Mouse (Mus musculus) CH12.LX (cell line): ENCODE data around the gene Sorbs2. TPM values are rescaled to one million over a fixed set of nuclear protein-coding genes. Genes with fewer than 3 reads are reported as not detected.

ENCODE experiments used
- DNase-seq: peaks from one replicate; pipeline ENCODE4 v3.0.0-alpha.2; 2013; ENCODE audit errors: extremely low read depth
- H3K27ac ChIP-seq: 2 replicates; pipeline ENCODE4 v1.5.1; 2012; ENCODE audit warnings: low read depth, mild to moderate bottlenecking, control low read depth, moderate library complexity; ENCODE audit not compliant: insufficient read depth
- H3K27me3 ChIP-seq: replicated peaks from 2 replicates; pipeline ENCODE3; 2012; ENCODE audit warnings: inconsistent platforms
- H3K36me3 ChIP-seq, 2 experiments: replicated peaks in 1 of 2; 2 replicates each; pipeline versions ENCODE3 to v1.6.1; 2012; ENCODE audit warnings: inconsistent platforms in 1 of 2, low read length in 1 of 2, mild to moderate bottlenecking in 1 of 2, mixed read lengths in 1 of 2, moderate library complexity in 1 of 2; ENCODE audit not compliant: control insufficient read depth in 1 of 2, insufficient read depth in 1 of 2
- H3K4me1 ChIP-seq, 2 experiments: 2 replicates each; pipeline ENCODE4 v1.6.1; 2012; ENCODE audit warnings: inconsistent platforms in 1 of 2, moderate library complexity in 1 of 2; ENCODE audit not compliant: insufficient read depth in 2 of 2, control insufficient read depth in 1 of 2
- H3K4me2 ChIP-seq: 2 replicates; pipeline ENCODE4 v1.6.1; 2012; ENCODE audit warnings: low read depth, mild to moderate bottlenecking, control low read depth; ENCODE audit not compliant: poor library complexity, insufficient read depth, severe bottlenecking
- H3K4me3 ChIP-seq, 3 experiments: fragments of 150-350 bp in 1 of 3; sonication (generic) in 1 of 3; replicated peaks in 1 of 3; 2 replicates each; pipeline versions ENCODE3 to v1.5.1; 2011 to 2012; ENCODE audit warnings: low read depth in 2 of 3, low read length in 2 of 3, mild to moderate bottlenecking in 2 of 3, moderate library complexity in 2 of 3, control low read depth in 1 of 3, improper control_type of control experiment in 1 of 3, inconsistent platforms in 1 of 3, mixed read lengths in 1 of 3; ENCODE audit not compliant: poor library complexity in 1 of 3
- H3K79me2 ChIP-seq: replicated peaks from 2 replicates; pipeline ENCODE4 v1.6.1; 2012; ENCODE audit warnings: mild to moderate bottlenecking, moderate library complexity; ENCODE audit not compliant: control insufficient read depth, poor library complexity, insufficient read depth, severe bottlenecking; ENCODE audit errors: extremely low read depth
- H3K9ac ChIP-seq: 2 replicates; pipeline ENCODE4 v1.6.1; 2012; ENCODE audit warnings: low read depth, mild to moderate bottlenecking, control low read depth, moderate library complexity; ENCODE audit not compliant: insufficient read depth
- H3K9me3 ChIP-seq: replicated peaks from 2 replicates; pipeline ENCODE3; 2012; ENCODE audit warnings: low read length, inconsistent platforms, mixed read lengths
- BHLHE40 ChIP-seq: IDR thresholded peaks from 2 replicates; pipeline ENCODE4 v1.6.1; 2011; ENCODE audit warnings: mild to moderate bottlenecking, low read depth, low read length, improper control_type of control experiment
- CHD2 ChIP-seq: IDR thresholded peaks from 2 replicates; pipeline ENCODE4 v1.6.1; 2011; ENCODE audit warnings: low read length, improper control_type of control experiment
- CTCF ChIP-seq, 2 experiments: IDR thresholded peaks in 1 of 2; conservative IDR thresholded peaks in 1 of 2; 2 replicates each; pipeline ENCODE4 v1.5.1; 2011 to 2012; ENCODE audit warnings: low read depth in 2 of 2, low read length in 2 of 2, improper control_type of control experiment in 1 of 2, inconsistent platforms in 1 of 2, mild to moderate bottlenecking in 1 of 2, moderate library complexity in 1 of 2
- E2F4 ChIP-seq: IDR thresholded peaks from 2 replicates; pipeline ENCODE4 v1.6.1; 2011; ENCODE audit warnings: low read depth, low read length, improper control_type of control experiment; ENCODE audit not compliant: insufficient replicate concordance
- ELF1 ChIP-seq: IDR thresholded peaks from 2 replicates; pipeline ENCODE4 v1.6.1; 2014; ENCODE audit warnings: low read depth, mild to moderate bottlenecking, inconsistent platforms, low read length, improper control_type of control experiment
- ETS1 ChIP-seq: conservative IDR thresholded peaks from 2 replicates; pipeline ENCODE4 v1.6.1; 2012; ENCODE audit warnings: low read depth, mild to moderate bottlenecking, inconsistent platforms, low read length, improper control_type of control experiment, moderate library complexity
- GABPA ChIP-seq: IDR thresholded peaks from 2 replicates; pipeline ENCODE4 v1.6.1; 2012; ENCODE audit warnings: low read depth, low read length, improper control_type of control experiment, inconsistent platforms; ENCODE audit not compliant: insufficient replicate concordance
- HCFC1 ChIP-seq: IDR thresholded peaks from 2 replicates; pipeline ENCODE4 v1.6.1; 2012; ENCODE audit warnings: low read depth, mild to moderate bottlenecking, inconsistent platforms, low read length, improper control_type of control experiment
- IRF4 ChIP-seq: IDR thresholded peaks from 2 replicates; pipeline ENCODE4 v1.6.1; 2014; ENCODE audit warnings: low read depth, mild to moderate bottlenecking, inconsistent platforms, low read length, improper control_type of control experiment
- KAT2A ChIP-seq: IDR thresholded peaks from 2 replicates; pipeline ENCODE4 v1.6.1; 2012; ENCODE audit warnings: low read length, improper control_type of control experiment, inconsistent platforms; ENCODE audit not compliant: insufficient replicate concordance
- MAFK ChIP-seq: IDR thresholded peaks from 2 replicates; pipeline ENCODE4 v1.6.1; 2011; ENCODE audit warnings: low read length, improper control_type of control experiment; ENCODE audit not compliant: insufficient replicate concordance
- MAX ChIP-seq: IDR thresholded peaks from 2 replicates; pipeline ENCODE4 v1.6.1; 2011; ENCODE audit warnings: low read length, improper control_type of control experiment
- MEF2A ChIP-seq: IDR thresholded peaks from 2 replicates; pipeline ENCODE4 v1.6.1; 2014; ENCODE audit warnings: low read depth, mild to moderate bottlenecking, inconsistent platforms, low read length, improper control_type of control experiment, borderline replicate concordance
- NELFE ChIP-seq: IDR thresholded peaks from 2 replicates; pipeline ENCODE4 v1.6.1; 2011; ENCODE audit warnings: low read depth, low read length, improper control_type of control experiment
- NRF1 ChIP-seq: IDR thresholded peaks from 2 replicates; pipeline ENCODE4 v1.6.1; 2014; ENCODE audit warnings: low read depth, mild to moderate bottlenecking, inconsistent platforms, low read length, improper control_type of control experiment, moderate library complexity
- RAD21 ChIP-seq: IDR thresholded peaks from 2 replicates; pipeline ENCODE4 v1.6.1; 2011; ENCODE audit warnings: low read depth, mild to moderate bottlenecking, low read length, improper control_type of control experiment, moderate library complexity
- RCOR1 ChIP-seq: conservative IDR thresholded peaks from 2 replicates; pipeline ENCODE4 v1.6.1; 2012; ENCODE audit warnings: low read depth, mild to moderate bottlenecking, inconsistent platforms, low read length, improper control_type of control experiment
- SMC3 ChIP-seq: IDR thresholded peaks from 2 replicates; pipeline ENCODE4 v1.6.1; 2011; ENCODE audit warnings: low read depth, low read length, improper control_type of control experiment
- TBP ChIP-seq: conservative IDR thresholded peaks from 2 replicates; pipeline ENCODE4 v1.6.1; 2011; ENCODE audit warnings: low read depth, low read length, improper control_type of control experiment
- TCF12 ChIP-seq: IDR thresholded peaks from 2 replicates; pipeline ENCODE4 v1.6.1; 2014; ENCODE audit warnings: low read depth, mild to moderate bottlenecking, inconsistent platforms, low read length, improper control_type of control experiment
- USF2 ChIP-seq: conservative IDR thresholded peaks from 2 replicates; pipeline ENCODE4 v1.6.1; 2011; ENCODE audit warnings: low read depth, low read length, improper control_type of control experiment
- ZC3H11A ChIP-seq: IDR thresholded peaks from 2 replicates; pipeline ENCODE4 v1.6.1; 2012; ENCODE audit warnings: low read depth, mild to moderate bottlenecking, inconsistent platforms, low read length, improper control_type of control experiment
- ZKSCAN1 ChIP-seq: IDR thresholded peaks from 2 replicates; pipeline ENCODE4 v1.6.1; 2012; ENCODE audit warnings: low read depth, inconsistent platforms, low read length, improper control_type of control experiment, borderline replicate concordance
- dilution Hi-C: fragments of 300-500 bp; cut with MboI; formaldehyde crosslinking; loops from 2 replicates; pipeline ENCODE4 v1.14.3; 2020; ENCODE audit warnings: low sequenced_read_pairs; ENCODE audit not compliant: extremely low pct_unique_long_range_greater_than_20kb, extremely low pct_ligation_motif_present
- in situ Hi-C: fragments of 300-500 bp; cut with MboI; formaldehyde crosslinking; loops from 3 replicates; pipeline ENCODE4 v1.14.3; 2019; ENCODE audit warnings: low sequenced_read_pairs, low pct_ligation_motif_present, low pct_unique_long_range_greater_than_20kb, mixed read lengths
- polyA plus RNA-seq: library from polyadenylated mRNA; unstranded; fragments of >175 nt; gene quantifications from 2 replicates; pipeline ENCODE4 v1.2.1, GENCODE M21; 2012; ENCODE audit warnings: low read depth; ENCODE audit not compliant: insufficient read length
- total RNA-seq, 2 experiments: library from RNA; depleted of rRNA; stranded (reverse); fragments of 300-350 nt in 1 of 2; fragments of >200 nt in 1 of 2; gene quantifications; 2 replicates each; pipeline ENCODE4 v1.2.3; 2012 to 2014

Sorbs2 gene
- total and polyA plus RNA-seq, 3 experiments: not detected

DNA sequence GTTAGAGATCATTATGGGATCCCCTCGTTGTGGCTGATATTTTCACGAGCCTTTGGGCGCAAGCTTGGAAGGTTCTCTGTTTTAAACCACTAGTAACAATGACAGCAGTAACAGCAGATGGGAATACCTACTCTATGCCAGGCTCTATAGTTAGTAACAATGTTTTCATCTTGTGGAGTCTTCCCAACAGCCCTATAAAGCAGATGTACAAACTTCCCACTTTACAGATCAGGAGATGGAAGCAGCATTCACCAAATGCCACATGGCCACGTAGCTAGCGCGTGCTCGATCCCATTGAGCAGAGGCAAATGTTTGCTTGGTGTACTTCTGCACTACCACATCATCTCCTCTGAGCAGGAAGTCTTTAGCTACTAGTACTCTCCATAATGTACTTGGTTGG is 269.4 kb downstream of the Sorbs2 start:
- DNase-seq: no peak
- Histone ChIP-seq H3K9ac (no peak overlapping the region), H3K4me2 (no peak overlapping the region), H3K79me2 (no peaks in the 10 kb centered on the region), H3K9me3 (no peaks in the 10 kb centered on the region), H3K4me3 (no peak overlapping the region), H3K36me3 (no peaks in the 10 kb centered on the region), H3K27ac (no peak overlapping the region), H3K4me1 (no peaks in the 10 kb centered on the region), H3K27me3 (no peaks in the 10 kb centered on the region)
- TF ChIP-seq CTCF (conservative IDR thresholded peaks at IDR 0.05 in 1 of 2, IDR thresholded peaks at IDR 0.05 in 1 of 2; ENCODE audit: low read depth in 2 of 2, low read length in 2 of 2): no peak
- TF ChIP-seq MEF2A: no peak
- no peak for TF ChIP-seq CHD2
- TF ChIP-seq NRF1: no peak
- TF ChIP-seq MAX: no peak
- TF ChIP-seq TCF12: no peak
- no peak for TF ChIP-seq HCFC1
- TF ChIP-seq ELF1: no peak
- no peak for TF ChIP-seq USF2
- TF ChIP-seq GABPA: no peak
- in situ Hi-C loops: loop anchor here (25.0 kb wide), 1 partner anchor 315 kb away; no protein-coding TSS in a partner anchor
- dilution Hi-C loops: no loop called here

DNA sequence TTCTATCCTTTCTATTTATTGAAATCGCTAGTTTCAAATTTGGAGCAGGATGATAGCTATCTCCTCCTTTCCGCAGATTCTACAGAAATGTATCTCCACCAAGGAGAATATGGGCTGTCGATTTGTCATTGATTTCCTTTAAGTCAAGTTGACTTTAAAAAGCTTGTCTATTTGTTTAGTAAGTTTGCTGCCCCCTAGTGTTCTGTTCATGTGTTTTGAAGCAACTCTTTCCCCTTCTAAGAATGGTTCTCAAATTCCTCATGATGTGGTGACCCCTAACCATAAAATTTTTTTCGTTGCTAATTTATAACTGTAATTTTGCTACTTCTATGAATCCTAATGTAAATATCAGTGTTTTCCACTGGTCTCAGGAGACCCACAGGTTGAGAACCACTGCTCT is 273.0 kb downstream of the Sorbs2 start:
- peak; percentile 41 for DNase-seq
- peak; percentile 33 to 68; a peak in 3 of 4 replicates for TF ChIP-seq CTCF (conservative IDR thresholded peaks at IDR 0.05 in 1 of 2, IDR thresholded peaks at IDR 0.05 in 1 of 2; ENCODE audit: low read depth in 2 of 2, low read length in 2 of 2)
- no peak for TF ChIP-seq BHLHE40
- TF ChIP-seq MAX: no peak
- peak; percentile 67 for TF ChIP-seq SMC3
- TF ChIP-seq RAD21: peak; percentile 58
- no peaks in the 10 kb centered on the region for H3K4me1 ChIP-seq
- H3K4me2 ChIP-seq: no peak overlapping the region
- H3K79me2 ChIP-seq: no peaks in the 10 kb centered on the region
- H3K4me3 ChIP-seq: no peak overlapping the region
- no peaks in the 10 kb centered on the region for H3K27me3 ChIP-seq
- dilution Hi-C loops (no loop called here), in situ Hi-C loops (loop anchor here (25.0 kb wide), 1 partner anchor 318 kb away; no protein-coding TSS in a partner anchor)
- H3K27ac ChIP-seq: no peak overlapping the region
- no peaks in the 10 kb centered on the region for H3K36me3 ChIP-seq
- H3K9ac ChIP-seq: no peak overlapping the region
- H3K9me3 ChIP-seq: no peaks in the 10 kb centered on the region

DNA sequence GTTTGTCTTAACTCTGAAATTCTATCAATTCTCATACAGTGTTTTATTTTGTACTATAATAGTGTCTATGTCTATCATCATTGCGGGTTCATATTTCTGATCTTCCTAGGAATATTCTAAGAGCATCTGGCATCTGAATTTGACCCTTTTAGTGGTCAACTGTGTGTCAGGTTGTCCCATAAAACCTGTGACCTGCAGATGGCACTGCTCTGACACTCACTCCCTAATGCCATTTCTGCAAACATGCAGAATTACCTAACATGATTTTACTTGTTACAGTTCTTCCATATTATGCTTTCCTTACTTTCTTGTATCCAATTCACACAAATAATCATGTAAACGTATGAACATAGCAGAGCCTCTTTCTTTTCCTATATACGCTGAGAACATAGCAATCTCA is 281.0 kb downstream of the Sorbs2 start:
- H3K27ac ChIP-seq: no peak overlapping the region
- DNase-seq: peak; percentile 5
- no peaks in the 10 kb centered on the region for H3K36me3 ChIP-seq
- no peak overlapping the region for H3K4me3 ChIP-seq
- in situ Hi-C loops (loop anchor here (25.0 kb wide), 1 partner anchor 326 kb away; no protein-coding TSS in a partner anchor), dilution Hi-C loops (no loop called here)
- H3K9ac ChIP-seq: no peak overlapping the region
- TF ChIP-seq ZKSCAN1 (no peak), RAD21 (peak; percentile 60), SMC3 (peak; percentile 78), TBP (no peak), CTCF (conservative IDR thresholded peaks at IDR 0.05 in 1 of 2, IDR thresholded peaks at IDR 0.05 in 1 of 2; ENCODE audit: low read depth in 2 of 2, low read length in 2 of 2) (peak in 1 of 2 experiments; percentile 73; a peak in 2 of 4 replicates), IRF4 (no peak), NELFE (no peak), MAFK (0 out of 2 replicates have a peak, but pooled peaks have one; percentile 34), KAT2A (no peak), ETS1 (no peak), RCOR1 (no peak), E2F4 (no peak), ZC3H11A (peak; percentile 30; the same call in 1 of the 2 replicates), NRF1 (no peak)
- H3K4me1 ChIP-seq: no peaks in the 10 kb centered on the region
- H3K27me3 ChIP-seq: no peaks in the 10 kb centered on the region
- no peaks in the 10 kb centered on the region for H3K9me3 ChIP-seq
- no peaks in the 10 kb centered on the region for H3K79me2 ChIP-seq
- no peak overlapping the region for H3K4me2 ChIP-seq
